Mouse (Mus musculus) hindbrain, embryonic 12.5 days (tissue): ENCODE results near the gene Vezt. TPM values are rescaled to one million over a fixed set of nuclear protein-coding genes. Genes with fewer than 3 reads are reported as not detected.
A peak's percentile ranks its signal among the peaks of the same experiment; 100 is the strongest.

Source experiments
- ATAC-seq: fragments of 200-750 bp; cut with Nextera tagmentation; 2 replicates; pipeline ENCODE4 v1.8.0; 2017; ENCODE audit warnings: moderate TSS enrichment; ENCODE audit not compliant: low FRiP score
- H3K27ac ChIP-seq: fragments of 300-500 bp; sonication (generic); 2 replicates; pipeline ENCODE4 v1.5.1; 2016; ENCODE audit warnings: mild to moderate bottlenecking
- H3K27me3 ChIP-seq: fragments of 300-500 bp; sonication (generic); 2 replicates; pipeline ENCODE4 v1.6.1; 2016; ENCODE audit warnings: mild to moderate bottlenecking
- H3K36me3 ChIP-seq: fragments of 300-500 bp; sonication (generic); 2 replicates; pipeline ENCODE4 v1.6.1; 2016; ENCODE audit warnings: mild to moderate bottlenecking
- H3K4me1 ChIP-seq: fragments of 300-500 bp; sonication (generic); 2 replicates; pipeline ENCODE4 v1.6.1; 2016
- H3K4me2 ChIP-seq: fragments of 300-500 bp; sonication (generic); replicated peaks from 2 replicates; pipeline ENCODE4 v1.6.1; 2016; ENCODE audit warnings: mild to moderate bottlenecking
- H3K4me3 ChIP-seq: fragments of 300-500 bp; sonication (generic); 2 replicates; pipeline ENCODE4 v1.5.1; 2016; ENCODE audit warnings: mild to moderate bottlenecking
- H3K9ac ChIP-seq: fragments of 300-500 bp; sonication (generic); 2 replicates; pipeline ENCODE4 v1.6.1; 2016; ENCODE audit warnings: mild to moderate bottlenecking, moderate library complexity
- H3K9me3 ChIP-seq: fragments of 300-500 bp; sonication (generic); replicated peaks from 2 replicates; pipeline ENCODE4 v1.6.1; 2016; ENCODE audit warnings: mild to moderate bottlenecking
- WGBS: fragments of 180-500 bp; shearing (Covaris S2); methylation state at CpG from one replicate; pipeline ENCODE4 v1.1.7; 2016; 5-methylcytosine and 5-hydroxymethylcytosine counted together
- polyA plus RNA-seq: library from polyadenylated mRNA; unstranded; fragments of >200 nt; fragmentation: Nextera tagmentation; extraction: Ambion mirVana; gene quantifications from 2 replicates; pipeline ENCODE4 v1.2.1, GENCODE M21; 2016

The Vezt gene
- polyA plus RNA-seq: 58.1 and 69.1 TPM in 2 replicates

DNA sequence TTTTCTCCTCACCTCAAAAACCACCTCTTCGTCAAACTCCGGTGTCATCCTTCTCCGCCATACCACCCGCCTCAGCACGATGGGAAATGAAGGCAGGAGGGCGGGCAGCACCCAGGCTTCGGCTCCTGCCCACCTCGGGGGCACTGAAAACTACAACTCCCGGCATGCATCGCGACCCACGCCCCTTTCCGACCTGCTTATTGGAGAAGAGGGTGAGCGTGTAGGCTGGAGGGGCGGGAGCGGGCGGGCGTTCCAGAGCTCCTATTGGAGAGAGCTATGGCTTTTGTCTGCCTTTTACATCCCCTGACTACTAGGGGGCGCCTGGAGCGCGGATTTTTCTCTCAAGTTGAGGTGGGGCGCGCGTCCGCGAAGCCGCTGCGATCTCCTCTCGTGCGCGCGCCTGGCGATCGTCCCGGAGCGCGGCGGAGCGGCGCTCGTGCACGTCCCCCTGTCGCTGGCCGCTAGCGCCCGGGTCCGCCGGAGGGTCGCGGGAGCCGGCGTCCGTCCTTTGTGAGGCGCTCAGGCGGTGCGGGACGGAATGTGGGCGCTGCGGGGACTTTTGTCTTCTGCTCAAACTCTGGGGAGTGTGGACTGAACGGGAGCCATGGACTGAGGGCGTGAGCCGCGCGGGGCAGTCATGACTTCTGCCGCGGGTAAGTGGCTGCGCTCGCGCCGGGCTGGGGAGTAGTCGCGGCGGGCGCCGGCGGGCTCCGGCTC lies at the start of gene Vezt, which contains the start of gene Fgd6:
Gene Vezt (minus strand): TSS at position 160 of the 717 bp plus-strand sequence.
Gene Fgd6 (plus strand): TSS at position 344 of the 717 bp plus-strand sequence.
- Histone ChIP-seq H3K27ac (peak within 1 kb of the TSS; percentile 62), H3K36me3 (peaks cover under 1% of the 10 kb centered on the region; the same call in 1 of the 2 replicates), H3K4me2 (peak within 1 kb of the TSS; percentile 61), H3K9me3 (no peaks in the 10 kb centered on the region), H3K9ac (peak within 1 kb of the TSS; percentile 87), H3K27me3 (no peaks in the 10 kb centered on the region), H3K4me1 (peaks cover 19% of the 10 kb centered on the region), H3K4me3 (peak within 1 kb of the TSS; percentile 59)
- peak; percentile 99 for ATAC-seq
- under 1% methylated on average over 77 of the region's 77 CpGs for WGBS

DNA sequence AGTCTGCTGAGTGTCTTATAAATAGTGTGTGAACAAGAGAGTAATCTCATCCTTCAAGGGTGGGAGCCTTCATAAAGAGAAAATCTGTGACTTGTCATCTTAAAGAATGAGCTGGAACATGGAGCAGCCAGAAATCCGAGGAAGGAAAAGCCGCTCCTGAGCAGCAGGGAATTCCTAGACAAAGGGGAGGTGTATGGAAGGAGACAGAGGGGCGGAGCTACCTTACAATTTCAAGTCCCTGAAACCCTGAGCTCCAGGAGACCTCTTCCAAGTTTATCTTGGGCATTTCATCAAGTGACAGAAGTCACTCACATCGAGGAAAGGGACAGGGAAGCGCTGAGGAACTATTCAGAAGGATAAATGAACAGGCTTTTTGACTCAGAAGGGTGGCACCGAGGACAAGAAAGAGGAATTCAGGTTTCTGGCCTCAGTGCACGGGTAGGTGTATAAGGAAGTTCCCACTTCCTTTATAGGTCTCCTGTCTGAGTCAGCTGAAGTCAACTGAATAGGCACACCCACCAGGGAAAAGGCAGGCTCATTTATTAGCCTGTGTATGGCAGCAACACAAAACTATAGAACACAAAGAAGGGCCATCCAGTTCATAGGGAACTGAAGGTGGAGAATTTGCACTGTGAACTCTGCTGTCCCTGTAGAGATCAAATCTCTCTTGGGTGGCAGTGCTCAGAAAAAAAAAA lies 46.6 kb upstream of the Vezt start:
- no peak overlapping the region for H3K4me2 ChIP-seq
- H3K36me3 ChIP-seq: no peaks in the 10 kb centered on the region
- no peaks in the 10 kb centered on the region for H3K9me3 ChIP-seq
- H3K27me3 ChIP-seq: no peaks in the 10 kb centered on the region
- H3K4me3 ChIP-seq: no peak overlapping the region
- no peak overlapping the region for H3K9ac ChIP-seq
- H3K27ac ChIP-seq: no peak overlapping the region
- WGBS: 34% methylated on average over 7 of the region's 7 CpGs
- H3K4me1 ChIP-seq: peaks cover 4% of the 10 kb centered on the region
- ATAC-seq: no peak

DNA sequence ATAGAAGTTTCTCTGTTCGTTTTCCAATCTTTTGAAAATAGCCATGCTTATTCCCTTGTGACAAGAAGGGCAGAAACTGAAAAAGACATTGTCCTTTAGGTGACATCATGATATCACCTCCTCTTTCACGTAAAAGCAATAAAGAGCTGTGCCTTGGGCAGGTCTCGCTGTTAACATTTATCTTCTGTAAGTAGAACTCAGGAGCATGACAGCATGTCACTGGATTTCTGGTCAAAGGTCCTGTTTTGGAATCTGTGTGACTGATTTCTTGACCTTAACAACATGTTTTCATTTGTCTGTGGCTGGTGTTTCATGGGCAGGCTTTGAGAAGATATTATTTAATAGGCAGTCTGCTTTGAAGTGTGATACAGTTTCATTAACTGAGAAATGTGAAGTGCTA lies 45.1 kb upstream of the Vezt start:
- Histone ChIP-seq H3K9me3 (no peaks in the 10 kb centered on the region), H3K4me1 (peaks cover 7% of the 10 kb centered on the region), H3K27me3 (no peaks in the 10 kb centered on the region), H3K4me2 (no peak overlapping the region), H3K4me3 (no peak overlapping the region), H3K9ac (no peak overlapping the region), H3K36me3 (no peaks in the 10 kb centered on the region), H3K27ac (no peak overlapping the region)
- 72% methylated on average over 3 of the region's 3 CpGs for WGBS
- ATAC-seq: no peak

DNA sequence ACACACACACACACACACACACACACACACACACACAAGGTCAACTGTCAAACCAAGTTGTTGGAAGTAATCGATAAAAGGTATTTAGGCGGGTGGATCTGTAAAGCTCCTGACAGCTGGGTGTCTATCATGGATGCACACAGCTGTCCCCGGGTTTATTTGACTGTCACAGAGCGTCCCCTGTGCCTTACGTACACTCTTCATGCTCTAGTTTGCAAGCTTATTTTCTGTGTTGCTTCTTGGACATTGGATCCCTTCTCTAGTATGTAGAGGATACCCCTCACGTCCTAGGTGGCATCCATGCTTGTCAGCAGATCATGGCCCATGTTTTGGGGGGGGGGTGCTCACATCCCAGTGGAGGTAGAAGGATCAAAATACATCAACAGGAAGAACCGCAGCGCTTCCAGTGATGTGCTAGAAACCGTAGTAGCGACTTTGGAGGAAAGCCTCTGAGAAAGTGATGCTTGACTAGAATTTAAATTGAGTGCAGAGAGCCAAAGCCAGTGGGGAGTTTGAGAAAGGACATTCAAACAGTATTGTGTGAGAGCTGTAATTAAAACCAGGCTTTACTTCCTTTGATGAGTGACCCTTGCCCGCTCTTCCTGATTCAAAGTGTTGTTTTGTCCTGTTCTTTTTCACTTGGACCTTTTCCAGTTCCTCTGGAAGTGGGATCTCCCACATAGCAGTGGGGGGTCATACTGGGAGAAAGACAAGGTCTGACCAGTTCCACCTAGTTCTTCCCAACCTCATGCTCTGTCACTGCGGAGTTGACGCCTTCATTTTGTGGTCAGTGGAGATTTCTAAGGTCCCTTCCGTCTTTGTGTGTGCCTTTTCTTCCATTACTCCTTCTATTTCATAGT lies 41.6 kb upstream of the Vezt start:
- WGBS: 60% methylated on average over 14 of the region's 14 CpGs
- no peak overlapping the region for H3K27ac ChIP-seq
- ATAC-seq: no peak
- 0 out of 2 replicates have a peak, but pooled peaks cover 6% of the 10 kb centered on the region for H3K36me3 ChIP-seq
- peaks cover 14% of the 10 kb centered on the region for H3K4me1 ChIP-seq
- H3K9ac ChIP-seq: no peak overlapping the region
- no peak overlapping the region for H3K4me3 ChIP-seq
- no peaks in the 10 kb centered on the region for H3K9me3 ChIP-seq
- no peaks in the 10 kb centered on the region for H3K27me3 ChIP-seq
- H3K4me2 ChIP-seq: no peak overlapping the region

DNA sequence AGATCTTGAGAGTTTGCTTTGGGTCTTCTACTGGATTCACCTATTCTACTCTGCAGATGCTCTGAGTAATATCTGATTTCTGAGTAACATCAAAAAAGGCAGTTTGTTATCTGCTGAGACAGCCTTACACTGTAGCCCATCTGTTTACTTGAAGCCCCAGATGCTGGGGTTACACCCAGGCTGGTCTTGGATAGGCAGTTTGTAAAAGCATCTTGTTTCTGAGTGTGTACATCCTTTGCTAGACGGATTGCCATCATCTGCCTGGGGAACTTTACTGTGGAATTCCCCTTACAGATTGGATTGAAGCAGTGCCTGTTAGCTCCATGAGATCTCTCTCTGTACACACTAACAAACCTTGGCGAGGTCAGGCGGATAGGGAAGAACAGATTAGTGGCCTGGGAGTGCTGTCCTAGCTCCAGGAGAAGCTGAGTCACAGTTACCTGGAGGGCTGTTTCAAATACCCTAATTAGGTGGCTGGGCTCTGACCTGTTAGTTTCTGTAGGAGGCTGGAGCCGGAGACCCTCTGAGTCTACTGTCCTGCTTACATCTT lies 37.4 kb upstream of the Vezt start:
- Histone ChIP-seq H3K27ac (no peak overlapping the region), H3K27me3 (no peaks in the 10 kb centered on the region), H3K36me3 (0 out of 2 replicates have a peak, but pooled peaks cover 6% of the 10 kb centered on the region), H3K4me3 (no peak overlapping the region), H3K9me3 (no peaks in the 10 kb centered on the region), H3K4me1 (peaks cover 15% of the 10 kb centered on the region), H3K4me2 (no peak overlapping the region), H3K9ac (no peak overlapping the region)
- 77% methylated on average over 4 of the region's 4 CpGs for WGBS
- no peak for ATAC-seq

DNA sequence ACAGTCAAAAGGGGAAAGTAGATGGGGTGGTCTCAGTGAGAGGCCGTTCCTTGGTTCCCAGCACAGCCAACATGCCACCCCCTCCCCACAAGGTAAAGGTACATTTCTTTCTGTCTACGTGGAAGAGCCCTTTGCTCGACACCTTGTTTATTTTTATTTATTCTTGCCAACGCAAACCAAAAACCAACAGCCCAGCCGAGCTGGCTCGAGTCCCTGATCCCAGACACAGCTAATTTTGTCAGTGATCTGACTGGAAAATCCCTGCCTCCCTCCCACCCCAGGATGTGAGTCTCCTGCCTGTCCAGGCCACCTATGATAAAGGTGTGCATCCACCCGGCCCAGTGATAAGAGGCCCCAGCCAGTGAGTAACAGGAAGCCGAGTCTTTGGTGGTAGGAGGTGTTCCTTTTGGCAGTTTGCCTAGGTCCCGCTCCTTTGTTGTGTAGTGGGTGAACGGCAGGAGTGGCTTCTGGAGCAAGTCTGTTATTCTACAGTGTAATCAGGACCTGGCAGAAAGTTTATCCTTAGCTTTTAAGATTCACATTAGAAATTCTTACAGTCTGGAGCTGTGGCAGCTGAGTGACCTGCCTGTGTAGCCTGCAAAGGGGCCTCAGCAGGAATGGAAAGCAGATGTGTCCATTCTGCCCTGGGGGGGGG lies 36.8 kb upstream of the Vezt start:
- no peak overlapping the region for H3K27ac ChIP-seq
- H3K9ac ChIP-seq: no peak overlapping the region
- 0 out of 2 replicates have a peak, but pooled peaks cover 6% of the 10 kb centered on the region for H3K36me3 ChIP-seq
- no peak overlapping the region for H3K4me2 ChIP-seq
- 74% methylated on average over 10 of the region's 10 CpGs for whole genome bisulfite sequencing
- H3K4me1 ChIP-seq: peaks cover 15% of the 10 kb centered on the region
- no peaks in the 10 kb centered on the region for H3K27me3 ChIP-seq
- no peak overlapping the region for H3K4me3 ChIP-seq
- H3K9me3 ChIP-seq: no peaks in the 10 kb centered on the region
- ATAC-seq: no peak

DNA sequence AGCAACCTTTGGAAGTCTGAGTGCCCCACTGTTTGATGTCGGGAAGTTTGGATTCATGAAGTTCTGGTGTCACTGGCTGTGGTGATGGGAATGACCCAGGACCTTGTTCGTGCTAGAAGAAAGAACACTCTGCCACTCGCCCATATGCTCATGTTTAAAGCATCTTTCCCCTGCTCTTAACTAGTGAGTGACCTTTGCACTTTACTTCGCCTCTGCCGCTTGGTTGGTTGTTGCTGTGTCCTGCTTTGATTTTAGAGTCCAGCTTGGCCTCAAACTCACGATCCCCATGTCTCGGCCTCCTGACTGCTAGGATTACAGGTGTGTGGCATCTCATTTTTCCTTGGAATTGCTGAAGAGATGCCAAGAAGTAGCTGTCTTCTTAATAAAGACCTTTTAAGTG lies 36.0 kb upstream of the Vezt start:
- ATAC-seq: no peak
- Histone ChIP-seq H3K36me3 (0 out of 2 replicates have a peak, but pooled peaks cover 6% of the 10 kb centered on the region), H3K4me1 (peaks cover 11% of the 10 kb centered on the region), H3K9ac (no peak overlapping the region), H3K27ac (no peak overlapping the region), H3K4me2 (no peak overlapping the region), H3K27me3 (no peaks in the 10 kb centered on the region), H3K4me3 (no peak overlapping the region), H3K9me3 (no peaks in the 10 kb centered on the region)
- 72% methylated on average over 7 of the region's 7 CpGs for WGBS

DNA sequence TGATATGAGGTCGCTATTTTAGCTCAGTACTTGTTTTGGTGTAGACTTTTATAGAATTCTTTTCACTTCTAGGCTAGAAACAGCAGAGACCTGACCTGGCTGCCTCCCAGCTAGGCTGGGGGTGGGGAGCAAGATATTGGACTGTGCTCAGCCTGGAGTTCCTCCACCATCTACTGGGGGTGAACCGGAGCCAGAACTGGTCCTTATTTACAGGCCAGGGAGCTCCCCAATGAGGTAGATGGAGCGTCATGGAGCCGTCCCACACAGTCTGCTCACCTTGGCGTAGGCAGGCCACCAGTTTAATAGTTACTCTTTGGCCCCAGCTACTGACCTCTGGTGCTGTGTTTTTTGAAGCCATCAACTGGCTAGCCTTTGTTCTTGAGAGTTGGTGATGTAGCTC lies 33.1 kb upstream of the Vezt start:
- H3K4me2 ChIP-seq: no peak overlapping the region
- H3K4me1 ChIP-seq: peaks cover 11% of the 10 kb centered on the region
- H3K9me3 ChIP-seq: no peaks in the 10 kb centered on the region
- no peak overlapping the region for H3K9ac ChIP-seq
- no peak overlapping the region for H3K4me3 ChIP-seq
- WGBS: 88% methylated on average over 5 of the region's 5 CpGs
- no peak overlapping the region for H3K27ac ChIP-seq
- H3K36me3 ChIP-seq: no peaks in the 10 kb centered on the region
- H3K27me3 ChIP-seq: no peaks in the 10 kb centered on the region
- no peak for ATAC-seq

DNA sequence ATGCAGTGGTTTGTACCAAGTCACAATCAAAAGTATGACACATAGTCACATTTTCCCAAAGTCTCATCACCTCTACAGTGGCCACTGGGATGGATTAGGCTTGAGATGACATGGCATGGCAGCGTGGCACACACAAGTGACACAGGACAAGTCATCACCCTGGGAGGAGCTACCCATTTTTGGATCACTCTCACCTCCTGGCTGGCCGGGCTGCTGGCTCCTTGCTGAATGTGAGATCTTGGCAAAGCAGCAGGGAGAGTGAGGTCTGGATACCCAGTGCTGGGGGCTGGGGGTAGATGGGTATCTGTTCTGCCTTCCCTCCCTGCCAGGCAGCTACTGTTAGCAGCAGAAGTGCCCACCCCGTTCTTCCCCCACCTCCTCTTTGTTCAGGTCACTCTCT lies 31.3 kb upstream of the Vezt start:
- Histone ChIP-seq H3K4me2 (no peak overlapping the region), H3K9ac (no peak overlapping the region), H3K4me3 (no peak overlapping the region), H3K27me3 (no peaks in the 10 kb centered on the region), H3K9me3 (no peaks in the 10 kb centered on the region), H3K27ac (no peak overlapping the region), H3K36me3 (no peaks in the 10 kb centered on the region), H3K4me1 (no peaks in the 10 kb centered on the region)
- ATAC-seq: no peak
- 70% methylated on average over 3 of the region's 3 CpGs for WGBS

DNA sequence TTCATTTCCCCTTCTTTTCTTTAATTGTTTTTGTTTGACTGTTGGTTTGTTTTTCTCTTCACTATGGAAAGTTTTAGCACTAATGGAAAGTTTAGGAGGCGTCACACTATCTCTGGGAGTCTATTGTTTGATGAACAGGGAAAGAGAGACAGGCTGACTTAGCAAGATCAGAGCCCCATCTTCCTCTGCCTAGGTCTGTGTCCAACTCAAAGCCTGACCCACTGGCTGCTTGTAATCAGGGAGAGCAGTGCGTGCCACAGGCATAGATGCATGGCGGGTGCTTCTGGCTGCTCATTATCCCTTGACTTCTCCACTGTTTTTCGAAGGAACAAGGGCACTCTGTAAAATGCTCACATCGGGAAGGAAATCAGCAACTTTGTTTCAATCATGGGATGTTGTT lies 26.7 kb upstream of the Vezt start:
- no peak overlapping the region for H3K4me2 ChIP-seq

DNA sequence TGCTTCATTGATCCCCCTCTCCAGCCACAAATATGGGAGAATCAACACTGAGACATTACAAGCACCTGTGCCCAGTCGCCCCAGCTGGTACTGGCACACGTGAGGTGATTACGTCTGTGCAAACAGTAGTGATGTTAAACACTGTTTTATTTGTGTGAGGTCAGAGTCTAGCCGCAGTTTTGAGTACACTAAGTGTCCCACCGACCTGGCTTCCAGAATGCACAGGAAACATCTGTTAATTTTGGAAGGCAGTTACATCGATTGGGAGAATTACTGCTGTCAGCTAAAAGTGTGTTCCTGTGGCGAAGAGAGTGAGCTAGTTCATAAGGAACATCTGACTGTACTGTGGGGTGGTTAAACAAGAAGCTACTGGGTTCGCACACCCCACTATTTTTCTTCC lies 24.6 kb upstream of the Vezt start:
- 82% methylated on average over 8 of the region's 8 CpGs for WGBS
- H3K27ac ChIP-seq: no peak overlapping the region
- no peak overlapping the region for H3K9ac ChIP-seq
- ATAC-seq: no peak
- no peaks in the 10 kb centered on the region for H3K9me3 ChIP-seq
- no peaks in the 10 kb centered on the region for H3K4me1 ChIP-seq
- H3K27me3 ChIP-seq: no peaks in the 10 kb centered on the region
- H3K4me3 ChIP-seq: no peak overlapping the region
- H3K4me2 ChIP-seq: no peak overlapping the region
- no peaks in the 10 kb centered on the region for H3K36me3 ChIP-seq

More for the DNA sequence above, 26.7 kb upstream of the Vezt start:
- H3K36me3 ChIP-seq: no peaks in the 10 kb centered on the region
- no peak overlapping the region for H3K4me3 ChIP-seq
- no peak overlapping the region for H3K9ac ChIP-seq
- no peak for ATAC-seq
- no peak overlapping the region for H3K27ac ChIP-seq
- H3K4me1 ChIP-seq: no peaks in the 10 kb centered on the region
- WGBS: 76% methylated on average over 5 of the region's 5 CpGs
- H3K9me3 ChIP-seq: no peaks in the 10 kb centered on the region
- no peaks in the 10 kb centered on the region for H3K27me3 ChIP-seq
